ENCODE assay signal across 8 mouse cellular contexts in genomic region chr1:91211099-91211498, GRCm38 (mm10). TPM values are rescaled to one million over a fixed set of nuclear protein-coding genes. Genes with fewer than 3 reads are reported as not detected.
DNase-seq lines count a peak whose midpoint lies in the region; ATAC-seq and TF ChIP-seq lines count a peak whose summit lies in the region.

No protein-coding gene starts in this region.

- WGBS in heart, adult 2 months = 82% methylated on average over 1 of the region's 1 CpGs
- 77% methylated on average over 1 of the region's 1 CpGs for WGBS in embryonic facial prominence, embryonic 10.5 days
- 93% methylated on average over 1 of the region's 1 CpGs for WGBS in midbrain, postnatal 0 days

- no peaks in the 10 kb centered on the region for H3K79me2 ChIP-seq in heart, adult 2 months (replicated peaks; ENCODE audit: control insufficient read depth, insufficient read depth, low read length)

- no peak overlapping the region for H3K4me3 ChIP-seq in heart, adult 2 months
- no peak overlapping the region for H3K4me3 ChIP-seq in embryonic facial prominence, embryonic 10.5 days
- no peak overlapping the region for H3K4me3 ChIP-seq in midbrain, postnatal 0 days (ENCODE audit: low read depth, low read length)

- ATAC-seq in hematopoietic stem cell, adult 5-6 weeks (replicated peaks in 1 of 2; ENCODE audit: insufficient read depth in 1 of 2, low FRiP score in 2 of 2, low TSS enrichment in 1 of 2, low read depth in 1 of 2, poor library complexity in 2 of 2, severe bottlenecking in 2 of 2) = peak; percentile 38 to 52; a peak in 3 of 4 replicates
- ATAC-seq in midbrain, postnatal 0 days (ENCODE audit: low FRiP score) = peak; percentile 24; the same call in 1 of the 2 replicates

- H3K36me3 ChIP-seq in heart, adult 2 months (ENCODE audit: control insufficient read depth, insufficient read depth, low read length) = no peaks in the 10 kb centered on the region
- no peaks in the 10 kb centered on the region for H3K36me3 ChIP-seq in embryonic facial prominence, embryonic 10.5 days (replicated peaks)
- H3K36me3 ChIP-seq in midbrain, postnatal 0 days (ENCODE audit: insufficient read depth, low read length) = no peaks in the 10 kb centered on the region

- TF ChIP-seq POLR2A in heart, adult 2 months (IDR thresholded peaks at IDR 0.05; ENCODE audit: insufficient read depth, low read depth, low read length) = no peak

- DNase-seq in heart, adult 2 months = peak; percentile 54 to 60
- DNase-seq in heart, postnatal 25 days (ENCODE audit: low spot score) = no peak
- DNase-seq in adrenal gland, adult 2 months = peak; percentile 41
- DNase-seq in embryonic facial prominence, embryonic 10.5 days (ENCODE audit: low spot score) = peak; percentile 53
- peak; percentile 78 for DNase-seq in layer of hippocampus, adult 9-11 months
- DNase-seq in midbrain, postnatal 0 days (ENCODE audit: low spot score) = peak; percentile 88
- DNase-seq in thymus, adult 18-20 months = peak; percentile 39 to 64

- H3K27ac ChIP-seq in heart, adult 2 months = peak overlapping the region; percentile 31; the same call in 1 of the 2 replicates
- no peak overlapping the region for H3K27ac ChIP-seq in embryonic facial prominence, embryonic 10.5 days (replicated peaks)
- peak overlapping the region; percentile 70 for H3K27ac ChIP-seq in midbrain, postnatal 0 days (ENCODE audit: low read depth, low read length)

- no peak overlapping the region for H3K4me2 ChIP-seq in midbrain, postnatal 0 days (ENCODE audit: low read depth, low read length, poor library complexity, severe bottlenecking)

- no peak; the same call in 1 of the 2 replicates for TF ChIP-seq EP300 in heart, adult 2 months (IDR thresholded peaks at IDR 0.05; ENCODE audit: insufficient read depth, low read depth, low read length)

- peak; percentile 77 for TF ChIP-seq CTCF in heart, adult 2 months (IDR thresholded peaks at IDR 0.05)
- TF ChIP-seq CTCF in midbrain, postnatal 0 days (IDR thresholded peaks at IDR 0.05) = peak; percentile 81

- H3K4me1 ChIP-seq in heart, adult 2 months (ENCODE audit: control insufficient read depth, insufficient read depth, low read length) = peaks cover 29% of the 10 kb centered on the region
- H3K4me1 ChIP-seq in embryonic facial prominence, embryonic 10.5 days = peaks cover 4% of the 10 kb centered on the region
- H3K4me1 ChIP-seq in midbrain, postnatal 0 days (ENCODE audit: insufficient read depth, low read length) = no peaks in the 10 kb centered on the region

- intact Hi-C loops in heart, adult 2 months (cut with DNase I) = loop anchor here (1.0 to 2.0 kb wide), 2 partner anchors 32 to 106 kb away; partner anchors contain the start of gene Ramp1
- intact Hi-C loops in heart, postnatal 25 days (cut with DNase I) = loop anchor here (2.0 kb wide), 1 partner anchor 236 kb away; no protein-coding TSS in a partner anchor

- H3K9ac ChIP-seq in heart, adult 2 months (ENCODE audit: low read depth, low read length) = no peak overlapping the region
- H3K9ac ChIP-seq in midbrain, postnatal 0 days (replicated peaks; ENCODE audit: low read length, poor library complexity, severe bottlenecking) = no peak overlapping the region

- H3K9me3 ChIP-seq in embryonic facial prominence, embryonic 10.5 days = no peaks in the 10 kb centered on the region
- no peaks in the 10 kb centered on the region for H3K9me3 ChIP-seq in midbrain, postnatal 0 days (ENCODE audit: low read length)

- H3K27me3 ChIP-seq in heart, adult 2 months (ENCODE audit: control insufficient read depth, insufficient read depth, low read length) = no peaks in the 10 kb centered on the region
- H3K27me3 ChIP-seq in embryonic facial prominence, embryonic 10.5 days (replicated peaks; ENCODE audit: low read depth, poor library complexity, severe bottlenecking) = no peaks in the 10 kb centered on the region
- H3K27me3 ChIP-seq in midbrain, postnatal 0 days (ENCODE audit: insufficient read depth, low read length) = no peaks in the 10 kb centered on the region

RNA-seq across cellular contexts. Expression of gene Ramp1, which starts 31.5 kb away (rescaled TPM):
- total RNA-seq in heart, adult 2 months (2021) = 1 to 10 TPM; 4.5 to 5.8 TPM
- polyA plus RNA-seq in heart, adult 2 months (2012; rRNA removed) = 9.2 and 20.2 TPM in 2 replicates
- total RNA-seq in heart, postnatal 25 days (2021) = 10 to 100 TPM in 1 of 2 experiments, 1 to 10 TPM in 1; 7.7 to 10.1 TPM
- 10 to 100 TPM in 1 of 2 experiments, 1 to 10 TPM in 1; 8.0 to 10.7 TPM for total RNA-seq in adrenal gland, adult 2 months (2021)
- polyA plus RNA-seq in adrenal gland, adult 2 months (2012; rRNA removed) = 19.9 and 26.5 TPM in 2 replicates
- 0.47 and 0.61 TPM in 2 replicates for polyA plus RNA-seq in embryonic facial prominence, embryonic 10.5 days (2016; fragmentation: Nextera tagmentation; extraction: Ambion mirVana)
- total RNA-seq in hematopoietic stem cell, adult 5-6 weeks (2017) = 138 and 151 TPM in 2 replicates
- total RNA-seq in midbrain, postnatal 0 days (2014; rRNA removed) = 16.1 and 22.4 TPM in 2 replicates
- 29.4 and 29.8 TPM in 2 replicates for polyA plus RNA-seq in midbrain, postnatal 0 days (2015; fragmentation: Nextera tagmentation; extraction: Ambion mirVana)

RNA-seq across cellular contexts. Expression of gene Ube2f, which starts 39.0 kb away (rescaled TPM):
- 10 to 100 TPM; 43.1 to 48.1 TPM for total RNA-seq in heart, adult 2 months (2021)
- 39.4 and 62.5 TPM in 2 replicates for polyA plus RNA-seq in heart, adult 2 months (2012; rRNA removed)
- 10 to 100 TPM; 48.7 to 49.3 TPM for total RNA-seq in heart, postnatal 25 days (2021)
- 100 to 1,000 TPM in 1 of 2 experiments, 10 to 100 TPM in 1; 64.8 to 109 TPM for total RNA-seq in adrenal gland, adult 2 months (2021)
- 11.7 and 13.9 TPM in 2 replicates for polyA plus RNA-seq in adrenal gland, adult 2 months (2012; rRNA removed)
- 87.6 and 100 TPM in 2 replicates for polyA plus RNA-seq in embryonic facial prominence, embryonic 10.5 days (2016; fragmentation: Nextera tagmentation; extraction: Ambion mirVana)
- 40.9 and 43.0 TPM in 2 replicates for total RNA-seq in hematopoietic stem cell, adult 5-6 weeks (2017)
- 34.3 and 42.5 TPM in 2 replicates for total RNA-seq in midbrain, postnatal 0 days (2014; rRNA removed)
- 41.2 and 44.8 TPM in 2 replicates for polyA plus RNA-seq in midbrain, postnatal 0 days (2015; fragmentation: Nextera tagmentation; extraction: Ambion mirVana)
